In genomic region chr11:118348877-118349276, GRCm38 (mm10) we compare ENCODE assay signal across 8 mouse cellular contexts. TPM values are rescaled to one million over a fixed set of nuclear protein-coding genes. Genes with fewer than 3 reads are reported as not detected.
DNase-seq lines count a peak whose midpoint lies in the region; ATAC-seq lines count a peak whose summit lies in the region.

No protein-coding gene starts in this region.

- H3K36me3 ChIP-seq in embryonic facial prominence, embryonic 10.5 days (replicated peaks), result peaks cover 34% of the 10 kb centered on the region
- H3K36me3 ChIP-seq in liver, embryonic 16.5 days (ENCODE audit: control insufficient read depth, insufficient read depth), result no peaks in the 10 kb centered on the region

- peak; percentile 93 for ATAC-seq in inflammation-experienced regulatory T-cells, adult 6 months
- ATAC-seq in liver, embryonic 16.5 days (ENCODE audit: low read depth), result peak; percentile 45

- H3K27ac ChIP-seq in embryonic facial prominence, embryonic 10.5 days (replicated peaks), result peak overlapping the region; percentile 60
- no peak overlapping the region for H3K27ac ChIP-seq in liver, embryonic 16.5 days (ENCODE audit: low read length)

- H3K4me3 ChIP-seq in embryonic facial prominence, embryonic 10.5 days, result peak overlapping the region; percentile 17; the same call in 1 of the 2 replicates
- no peak overlapping the region for H3K4me3 ChIP-seq in liver, embryonic 16.5 days (ENCODE audit: low read depth, low read length)

- no peaks in the 10 kb centered on the region for H3K9me3 ChIP-seq in embryonic facial prominence, embryonic 10.5 days
- no peaks in the 10 kb centered on the region for H3K9me3 ChIP-seq in liver, embryonic 16.5 days (replicated peaks; ENCODE audit: control insufficient read depth, low read length)

- WGBS in embryonic facial prominence, embryonic 10.5 days, result 58% methylated on average over 5 of the region's 5 CpGs
- WGBS in liver, embryonic 16.5 days (ENCODE audit: insufficient replicate concordance), result 22% methylated on average over 5 of the region's 5 CpGs

- DNase-seq in embryo, embryonic 10.5 days (ENCODE audit: low spot score), result peak; percentile 29
- no peak for DNase-seq in embryo, embryonic 9.5 days (ENCODE audit: extremely low spot score)
- DNase-seq in embryonic facial prominence, embryonic 10.5 days (ENCODE audit: low spot score), result no peak
- peak; percentile 72 to 78 for DNase-seq in spleen, postnatal 4 days (ENCODE audit: low spot score in 2 of 2)
- DNase-seq in right cerebral cortex, adult 18-20 months, result no peak
- DNase-seq in adipocyte (ENCODE audit: low spot score), result no peak

- H3K4me1 ChIP-seq in embryonic facial prominence, embryonic 10.5 days, result peaks cover 58% of the 10 kb centered on the region
- peaks cover 6% of the 10 kb centered on the region for H3K4me1 ChIP-seq in liver, embryonic 16.5 days (ENCODE audit: control insufficient read depth, low read depth, low read length)

- no peaks in the 10 kb centered on the region for H3K27me3 ChIP-seq in embryonic facial prominence, embryonic 10.5 days (replicated peaks; ENCODE audit: low read depth, poor library complexity, severe bottlenecking)
- H3K27me3 ChIP-seq in liver, embryonic 16.5 days (ENCODE audit: control insufficient read depth, insufficient read depth, low read depth, low read length), result peaks cover 7% of the 10 kb centered on the region

- H3K4me2 ChIP-seq in liver, embryonic 16.5 days (ENCODE audit: low read depth, low read length), result no peak overlapping the region

- no peak overlapping the region for H3K9ac ChIP-seq in liver, embryonic 16.5 days (ENCODE audit: low read depth, low read length)

RNA-seq across cellular contexts. Expression of gene Cep295nl, which starts 6.6 kb away (rescaled TPM):
- polyA plus RNA-seq in embryonic facial prominence, embryonic 10.5 days (2016; fragmentation: Nextera tagmentation; extraction: Ambion mirVana), result 0.13 and 0.56 TPM in 2 replicates
- under 1 TPM in 2 of 3 experiments, not detected in 1; 0.28 to 0.29 TPM for polyA plus RNA-seq in inflammation-experienced regulatory T-cells, adult 6 months (2017; shearing (Covaris generic))
- polyA plus RNA-seq in liver, embryonic 16.5 days (2015; fragmentation: Nextera tagmentation; extraction: Ambion mirVana), result not detected in 2 replicates

RNA-seq across cellular contexts. Expression of gene Timp2, which starts 6.7 kb away (rescaled TPM):
- 40.0 and 46.9 TPM in 2 replicates for polyA plus RNA-seq in embryonic facial prominence, embryonic 10.5 days (2016; fragmentation: Nextera tagmentation; extraction: Ambion mirVana)
- 10 to 100 TPM in 2 of 3 experiments, 1 to 10 TPM in 1; 6.1 to 17.3 (median 16.4) TPM for polyA plus RNA-seq in inflammation-experienced regulatory T-cells, adult 6 months (2017; shearing (Covaris generic))
- 5.1 and 6.1 TPM in 2 replicates for polyA plus RNA-seq in liver, embryonic 16.5 days (2015; fragmentation: Nextera tagmentation; extraction: Ambion mirVana)

RNA-seq across cellular contexts. Expression of gene Lgals3bp, which starts 53.0 kb away (rescaled TPM):
- 0.86 and 0.88 TPM in 2 replicates for polyA plus RNA-seq in embryonic facial prominence, embryonic 10.5 days (2016; fragmentation: Nextera tagmentation; extraction: Ambion mirVana)
- 100 to 1,000 TPM in 2 of 3 experiments, 10 to 100 TPM in 1; 86.5 to 166 (median 133) TPM for polyA plus RNA-seq in inflammation-experienced regulatory T-cells, adult 6 months (2017; shearing (Covaris generic))
- 33.9 and 43.7 TPM in 2 replicates for polyA plus RNA-seq in liver, embryonic 16.5 days (2015; fragmentation: Nextera tagmentation; extraction: Ambion mirVana)

RNA-seq across cellular contexts. Expression of gene Usp36, which starts 58.8 kb away (rescaled TPM):
- 24.1 and 24.2 TPM in 2 replicates for polyA plus RNA-seq in embryonic facial prominence, embryonic 10.5 days (2016; fragmentation: Nextera tagmentation; extraction: Ambion mirVana)
- polyA plus RNA-seq in inflammation-experienced regulatory T-cells, adult 6 months (2017; shearing (Covaris generic)), result 10 to 100 TPM; 14.3 to 24.4 (median 22.5) TPM
- polyA plus RNA-seq in liver, embryonic 16.5 days (2015; fragmentation: Nextera tagmentation; extraction: Ambion mirVana), result 4.9 and 5.7 TPM in 2 replicates

Comparison
In these comparisons a context has a peak if more than half of its experiments do, and no peak if none do; other contexts are left out.
1. DNase-seq: peak in embryo, embryonic 10.5 days (single experiment) and spleen, postnatal 4 days (2 of 2); none in embryo, embryonic 9.5 days (single experiment), embryonic facial prominence, embryonic 10.5 days (single experiment), right cerebral cortex, adult 18-20 months (single experiment) and adipocyte (single experiment).
2. RNA of gene Lgals3bp, which starts 53.0 kb away (polyA plus RNA-seq): 86.5 to 166 TPM in inflammation-experienced regulatory T-cells, adult 6 months and 33.9 to 43.7 TPM in liver, embryonic 16.5 days; 0.86 to 0.88 TPM in embryonic facial prominence, embryonic 10.5 days; every median in the first group is over 10 times any median in the second.